In genomic region chr13:52535542-52535941, GRCm38 (mm10) we compare ENCODE assay signal across 9 mouse cellular contexts. TPM values are rescaled to one million over a fixed set of nuclear protein-coding genes. Genes with fewer than 3 reads are reported as not detected.
DNase-seq lines count a peak whose midpoint lies in the region; ATAC-seq and TF ChIP-seq lines count a peak whose summit lies in the region.
"Had no signal": no experiment of that assay in that cellular context is flagged by ENCODE, and none has a peak within 500 bp of the region (broad histone marks: within the 10 kb centered on the region; RNA-seq: fewer than 3 reads in every experiment).

No protein-coding gene starts in this region.

- no peaks in the 10 kb centered on the region for H3K36me3 ChIP-seq in lung, postnatal 0 days (ENCODE audit: insufficient read depth, low read length)
- H3K36me3 ChIP-seq: heart, embryonic 15.5 days had no signal

- no peak for TF ChIP-seq EP300 in lung, postnatal 0 days (IDR thresholded peaks at IDR 0.05)

- H3K27me3 ChIP-seq in lung, postnatal 0 days (replicated peaks; ENCODE audit: insufficient read depth, low read length) = no peaks in the 10 kb centered on the region
- H3K27me3 ChIP-seq: heart, embryonic 15.5 days had no signal

- no peak overlapping the region for H3K9ac ChIP-seq in lung, postnatal 0 days (replicated peaks; ENCODE audit: low read depth)
- H3K9ac ChIP-seq: heart, embryonic 15.5 days had no signal

- H3K9me3 ChIP-seq in lung, postnatal 0 days (ENCODE audit: low read length) = no peaks in the 10 kb centered on the region
- H3K9me3 ChIP-seq: heart, embryonic 15.5 days had no signal

- no peak overlapping the region for H3K27ac ChIP-seq in lung, postnatal 0 days (ENCODE audit: low read length)
- H3K27ac ChIP-seq: heart, embryonic 15.5 days had no signal

- no peaks in the 10 kb centered on the region for H3K4me1 ChIP-seq in lung, postnatal 0 days (ENCODE audit: insufficient read depth, low read depth, low read length)

- peak; percentile 18 for DNase-seq in ovary, postnatal 10 days (ENCODE audit: low spot score)
- no peak for DNase-seq in ovary, adult 18-20 months (ENCODE audit: low spot score)
- peak; percentile 52 to 67 for DNase-seq in adrenal gland, adult 18-20 months (ENCODE audit: low spot score in 2 of 2)
- peak; percentile 70 for DNase-seq in induced T-regulatory cell, adult 2 months (ENCODE audit: low read depth)
- peak; percentile 64 for DNase-seq in lung, postnatal 0 days (ENCODE audit: low spot score)
- DNase-seq in right cerebral cortex, postnatal 4 days = peak; percentile 77

- ATAC-seq in common myeloid progenitor, adult 5-6 weeks (replicated peaks; ENCODE audit: low read depth, poor library complexity, severe bottlenecking) = peak; percentile 39; the same call in 1 of the 2 replicates
- peak; percentile 23; the same call in 1 of the 2 replicates for ATAC-seq in lung, postnatal 0 days
- no peak for ATAC-seq in erythroid progenitor cell, adult 5-6 weeks (replicated peaks; ENCODE audit: low FRiP score, poor library complexity, severe bottlenecking)

- peak; percentile 83 for TF ChIP-seq CTCF in lung, postnatal 0 days (IDR thresholded peaks at IDR 0.05)

- WGBS in lung, postnatal 0 days = 2% methylated on average over 4 of the region's 4 CpGs

- no peak overlapping the region for H3K4me3 ChIP-seq in lung, postnatal 0 days (ENCODE audit: low read depth, low read length)
- H3K4me3 ChIP-seq: heart, embryonic 15.5 days had no signal

- no peak overlapping the region for H3K4me2 ChIP-seq in lung, postnatal 0 days (replicated peaks; ENCODE audit: low read depth, low read length)
- H3K4me2 ChIP-seq: heart, embryonic 15.5 days had no signal

RNA-seq across cellular contexts. Expression of gene Diras2, which starts 4.5 kb away (rescaled TPM):
- 1 to 10 TPM; 3.0 to 4.3 TPM for total RNA-seq in adrenal gland, adult 18-20 months (2021)
- total RNA-seq in common myeloid progenitor, adult 5-6 weeks (2017) = 1.5 and 2.0 TPM in 2 replicates
- polyA plus RNA-seq in lung, postnatal 0 days (2015; fragmentation: Nextera tagmentation; extraction: Ambion mirVana) = 0.31 TPM in 2 replicates
- 0.36 TPM in 1 of 2 replicates, not detected in the other for total RNA-seq in erythroid progenitor cell, adult 5-6 weeks (2015; ENCODE audit: low replicate concordance)
- total RNA-seq in erythroid progenitor cell, adult 5-6 weeks (2017; ENCODE audit: low replicate concordance) = 0.13 TPM in 1 of 2 replicates, not detected in the other

RNA-seq across cellular contexts. Expression of gene Syk, which starts 47.4 kb away (rescaled TPM):
- total RNA-seq in adrenal gland, adult 18-20 months (2021) = 10 to 100 TPM in 1 of 2 experiments, 1 to 10 TPM in 1; 5.8 to 11.0 TPM
- 79.3 and 83.0 TPM in 2 replicates for total RNA-seq in common myeloid progenitor, adult 5-6 weeks (2017)
- polyA plus RNA-seq in lung, postnatal 0 days (2015; fragmentation: Nextera tagmentation; extraction: Ambion mirVana) = 4.3 and 5.5 TPM in 2 replicates
- total RNA-seq in erythroid progenitor cell, adult 5-6 weeks (2015; ENCODE audit: low replicate concordance) = 31.9 and 33.9 TPM in 2 replicates
- 24.4 and 25.9 TPM in 2 replicates for total RNA-seq in erythroid progenitor cell, adult 5-6 weeks (2017; ENCODE audit: low replicate concordance)
